Mouse (Mus musculus) small intestine, adult 2 months (tissue): ENCODE results near the gene Tspan31.

Experiments
- CTCF ChIP-seq: fragments of 200-500 bp; IDR thresholded peaks from 2 replicates; pipeline ENCODE4 v1.5.1; 2012; ENCODE audit warnings: low read depth, mild to moderate bottlenecking, control low read depth, inconsistent platforms, low read length, moderate library complexity, mixed read lengths; ENCODE audit not compliant: insufficient replicate concordance, insufficient read length; ENCODE audit errors: extremely low read depth
- POLR2A ChIP-seq: fragments of 200-500 bp; IDR thresholded peaks from 2 replicates; pipeline ENCODE4 v1.6.1; 2012; ENCODE audit warnings: low read depth, mild to moderate bottlenecking, control low read depth, inconsistent platforms, low read length, moderate library complexity

DNA sequence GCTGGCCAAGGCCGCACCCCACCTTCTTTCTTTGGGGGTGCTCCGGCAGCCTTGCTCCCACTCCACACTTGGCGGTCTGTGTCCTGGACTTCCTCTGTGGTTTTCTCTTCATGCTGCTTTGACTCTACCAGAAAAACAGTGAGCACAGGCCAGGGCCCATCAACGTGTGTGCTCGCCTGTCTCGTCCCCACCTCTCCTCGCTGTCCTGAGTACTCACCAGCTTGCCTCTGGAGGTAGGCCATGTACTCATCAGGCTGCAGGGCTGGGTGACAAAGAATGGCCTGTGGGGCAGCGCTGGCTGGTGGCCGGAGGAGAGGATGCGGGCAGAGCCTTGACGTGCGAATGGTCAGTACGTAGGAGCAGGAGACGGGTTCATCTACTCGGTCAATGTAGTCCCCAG lies 29.8 kb upstream of the Tspan31 start:
- no peak for TF ChIP-seq POLR2A
- no peak for TF ChIP-seq CTCF
